8 mouse cellular contexts compared by ENCODE assay signal in the genomic region with DNA sequence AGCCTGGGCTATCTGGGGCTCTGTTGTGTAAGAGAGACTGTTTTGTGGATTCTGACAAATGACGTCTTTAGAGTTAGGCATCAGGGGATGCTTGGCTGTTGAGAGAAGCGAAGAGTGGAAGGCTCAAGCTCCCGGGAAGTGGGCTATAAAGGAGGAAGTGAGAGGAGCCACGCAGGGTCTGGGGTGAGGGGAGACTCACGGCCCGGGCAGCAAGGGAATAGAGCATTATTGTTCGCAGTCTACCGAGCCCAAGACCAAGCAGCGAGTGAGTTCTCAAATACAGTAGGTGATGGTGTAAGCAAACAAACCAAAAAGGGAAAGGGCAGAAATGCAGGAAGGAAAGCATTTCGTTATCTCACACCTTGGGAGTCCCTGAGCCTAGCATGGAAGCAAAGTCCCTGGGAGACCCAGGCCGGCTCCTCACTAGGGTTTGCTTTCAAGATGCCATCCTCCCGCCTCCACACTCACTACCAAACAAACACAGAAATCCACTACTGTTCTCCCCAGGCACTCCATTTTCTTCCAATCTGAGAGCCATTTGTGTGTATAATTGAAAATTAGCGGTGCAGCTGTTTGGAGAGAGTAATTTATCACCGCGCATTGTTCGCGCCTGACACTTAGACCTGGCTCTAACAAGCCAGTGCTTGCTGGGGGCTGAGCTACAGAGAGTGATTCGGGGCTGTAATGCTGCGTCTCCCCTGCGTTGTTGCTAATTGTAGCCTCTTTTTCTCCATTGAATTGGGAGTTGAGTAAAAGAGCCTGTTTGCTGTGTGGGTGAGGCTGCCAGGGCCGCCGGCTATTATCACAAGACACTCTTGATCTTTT.
DNase-seq lines count a peak whose midpoint lies in the region; ATAC-seq lines count a peak whose summit lies in the region.

No protein-coding gene starts in this region.

- H3K4me3 ChIP-seq in heart, embryonic 11.5 days (ENCODE audit: low read depth, low read length): peak overlapping the region; percentile 3; the same call in 1 of the 2 replicates

- 37% methylated on average over 22 of the region's 22 CpGs for WGBS in heart, embryonic 11.5 days (ENCODE audit: insufficient replicate concordance)

- H3K9me3 ChIP-seq in heart, embryonic 11.5 days (replicated peaks; ENCODE audit: control insufficient read depth, low read length): no peaks in the 10 kb centered on the region

- H3K4me2 ChIP-seq in heart, embryonic 11.5 days: peak overlapping the region; percentile 42

- H3K4me1 ChIP-seq in heart, embryonic 11.5 days (ENCODE audit: control insufficient read depth, insufficient read depth, low read length): no peaks in the 10 kb centered on the region

- 0 out of 2 replicates have a peak overlapping the region, but pooled peaks have one; percentile 36 for H3K9ac ChIP-seq in heart, embryonic 11.5 days (ENCODE audit: low read depth, low read length)

- ATAC-seq in heart, embryonic 11.5 days (replicated peaks; ENCODE audit: insufficient number of reproducible peaks, low FRiP score, low TSS enrichment): no peak

- H3K27ac ChIP-seq in heart, embryonic 11.5 days (ENCODE audit: low read depth, low read length): no peak overlapping the region

- H3K36me3 ChIP-seq in heart, embryonic 11.5 days (ENCODE audit: control insufficient read depth, insufficient read depth, low read length): no peaks in the 10 kb centered on the region

- intact Hi-C loops in heart, postnatal 14 days (cut with DNase I): no loop called here

- DNase-seq in heart, postnatal 14 days: no peak
- peak; percentile 4 to 5 for DNase-seq in right cerebral cortex, adult 2 months (ENCODE audit: low spot score in 2 of 2)
- no peak for DNase-seq in right cerebral cortex, postnatal 36 days (ENCODE audit: low spot score in 2 of 2)
- peak; percentile 75 for DNase-seq in mesoderm, embryonic 11.5 days (ENCODE audit: low read depth, low spot score)
- peak; percentile 30 for DNase-seq in testis, postnatal 14 days (ENCODE audit: low spot score)
- no peak for DNase-seq in lung, postnatal 4 days
- no peak for DNase-seq in thymus, adult 18-20 months

- no peaks in the 10 kb centered on the region for H3K27me3 ChIP-seq in heart, embryonic 11.5 days (ENCODE audit: control insufficient read depth, insufficient read depth, low read length)

Comparison
In these comparisons a context has a peak if more than half of its experiments do, and no peak if none do; other contexts are left out.
1. DNase-seq: peak in right cerebral cortex, adult 2 months (2 of 2), mesoderm, embryonic 11.5 days (single experiment) and testis, postnatal 14 days (single experiment); none in heart, postnatal 14 days (0 of 2), right cerebral cortex, postnatal 36 days (0 of 2), lung, postnatal 4 days (0 of 2) and thymus, adult 18-20 months (0 of 2).